Mouse (Mus musculus): ENCODE data around the gene Ccnc. TPM values are rescaled to one million over a fixed set of nuclear protein-coding genes. Genes with fewer than 3 reads are reported as not detected.

Ccnc gene
- polyA plus RNA-seq, 1 experiment from 2014 or later: 65.7 TPM

- H3K27ac ChIP-seq: no peak overlapping the region
- H3K4me1 ChIP-seq (replicated peaks): peaks cover 10% of the 10 kb centered on the region; the same call in 1 of the 2 replicates
- no peaks in the 10 kb centered on the region for H3K27me3 ChIP-seq
- ATAC-seq: no peak
- no peaks in the 10 kb centered on the region for H3K9me3 ChIP-seq
- no peak overlapping the region for H3K4me3 ChIP-seq (replicated peaks)
- H3K9ac ChIP-seq (replicated peaks): no peak overlapping the region
- H3K36me3 ChIP-seq: peaks cover 51% of the 10 kb centered on the region
- H3K4me2 ChIP-seq (replicated peaks): no peak overlapping the region
- WGBS: 95% methylated on average over 12 of the region's 12 CpGs
These were observed 53.6 kb downstream of the Ccnc start for GRCm38 (mm10) chr4:21780816-21781726.

GRCm38 (mm10) chr4:21786268-21786667 is 58.8 kb downstream of the Ccnc start:
- no peaks in the 10 kb centered on the region for H3K9me3 ChIP-seq
- no peak overlapping the region for H3K27ac ChIP-seq
- H3K27me3 ChIP-seq: no peaks in the 10 kb centered on the region
- ATAC-seq: no peak
- 96% methylated on average over 12 of the region's 12 CpGs for WGBS
- H3K4me1 ChIP-seq (replicated peaks): no peaks in the 10 kb centered on the region
- H3K9ac ChIP-seq (replicated peaks): no peak overlapping the region
- peaks cover 63% of the 10 kb centered on the region for H3K36me3 ChIP-seq
- no peak overlapping the region for H3K4me3 ChIP-seq (replicated peaks)
- H3K4me2 ChIP-seq (replicated peaks): no peak overlapping the region

- ATAC-seq: no peak
- WGBS: 81% methylated on average over 6 of the region's 6 CpGs
- no peak overlapping the region for H3K9ac ChIP-seq (replicated peaks)
These were observed 61.4 kb downstream of the Ccnc start for GRCm38 (mm10) chr4:21788903-21789302.

GRCm38 (mm10) chr4:21789836-21790235 is 62.3 kb downstream of the Ccnc start:
- H3K4me1 ChIP-seq (replicated peaks): no peaks in the 10 kb centered on the region
- no peak for ATAC-seq
- no peaks in the 10 kb centered on the region for H3K27me3 ChIP-seq
- H3K9ac ChIP-seq (replicated peaks): no peak overlapping the region
- peaks cover 42% of the 10 kb centered on the region for H3K36me3 ChIP-seq
- WGBS: 93% methylated on average over 4 of the region's 4 CpGs
- H3K4me2 ChIP-seq (replicated peaks): no peak overlapping the region
- no peaks in the 10 kb centered on the region for H3K9me3 ChIP-seq
- no peak overlapping the region for H3K4me3 ChIP-seq (replicated peaks)
- H3K27ac ChIP-seq: no peak overlapping the region

More at GRCm38 (mm10) chr4:21788903-21789302, 61.4 kb downstream of the Ccnc start:
- Histone ChIP-seq H3K36me3 (peaks cover 51% of the 10 kb centered on the region), H3K4me1 (replicated peaks) (no peaks in the 10 kb centered on the region), H3K9me3 (no peaks in the 10 kb centered on the region), H3K4me3 (replicated peaks) (no peak overlapping the region), H3K27me3 (no peaks in the 10 kb centered on the region), H3K4me2 (replicated peaks) (no peak overlapping the region), H3K27ac (no peak overlapping the region)

- no peak overlapping the region for H3K27ac ChIP-seq
- H3K9ac ChIP-seq (replicated peaks): no peak overlapping the region
- WGBS: 67% methylated on average over 3 of the region's 3 CpGs
These were observed 66.1 kb downstream of the Ccnc start for GRCm38 (mm10) chr4:21793631-21794030.

GRCm38 (mm10) chr4:21801013-21801412 is 73.5 kb downstream of the Ccnc start:
- Histone ChIP-seq H3K27ac (no peak overlapping the region), H3K4me1 (replicated peaks) (no peaks in the 10 kb centered on the region), H3K27me3 (no peaks in the 10 kb centered on the region), H3K36me3 (peaks cover 57% of the 10 kb centered on the region), H3K4me3 (replicated peaks) (no peak overlapping the region), H3K4me2 (replicated peaks) (no peak overlapping the region), H3K9me3 (no peaks in the 10 kb centered on the region), H3K9ac (replicated peaks) (no peak overlapping the region)
- ATAC-seq: no peak
- 91% methylated on average over 1 of the region's 1 CpGs for WGBS

More at GRCm38 (mm10) chr4:21793631-21794030, 66.1 kb downstream of the Ccnc start:
- Histone ChIP-seq H3K27me3 (no peaks in the 10 kb centered on the region), H3K4me1 (replicated peaks) (no peaks in the 10 kb centered on the region), H3K4me3 (replicated peaks) (no peak overlapping the region), H3K9me3 (no peaks in the 10 kb centered on the region), H3K36me3 (peaks cover 29% of the 10 kb centered on the region), H3K4me2 (replicated peaks) (no peak overlapping the region)
- ATAC-seq: no peak

GRCm38 (mm10) chr4:21801620-21802019 is 74.1 kb downstream of the Ccnc start:
- no peaks in the 10 kb centered on the region for H3K9me3 ChIP-seq
- no peak for ATAC-seq
- no peak overlapping the region for H3K27ac ChIP-seq
- H3K4me3 ChIP-seq (replicated peaks): no peak overlapping the region
- no peak overlapping the region for H3K4me2 ChIP-seq (replicated peaks)
- H3K36me3 ChIP-seq: peaks cover 54% of the 10 kb centered on the region
- no peaks in the 10 kb centered on the region for H3K4me1 ChIP-seq (replicated peaks)
- no peak overlapping the region for H3K9ac ChIP-seq (replicated peaks)
- no peaks in the 10 kb centered on the region for H3K27me3 ChIP-seq
- 93% methylated on average over 2 of the region's 2 CpGs for WGBS

GRCm38 (mm10) chr4:21807204-21807603 is 79.7 kb downstream of the Ccnc start:
- ATAC-seq: no peak
- Histone ChIP-seq H3K4me2 (replicated peaks) (no peak overlapping the region), H3K36me3 (peaks cover 43% of the 10 kb centered on the region), H3K27me3 (no peaks in the 10 kb centered on the region), H3K27ac (no peak overlapping the region), H3K9ac (replicated peaks) (no peak overlapping the region), H3K4me1 (replicated peaks) (no peaks in the 10 kb centered on the region), H3K4me3 (replicated peaks) (no peak overlapping the region), H3K9me3 (no peaks in the 10 kb centered on the region)
- WGBS: 57% methylated on average over 5 of the region's 5 CpGs

Other genes with a start within 250 kb of the Ccnc start
- gene Prdm13, start 41.7 kb upstream of the Ccnc start, polyA plus RNA-seq (2015; fragmentation: Nextera tagmentation; extraction: Ambion mirVana): 0.28 and 0.45 TPM in 2 replicates
- gene Usp45, start 39.5 kb downstream of the Ccnc start, polyA plus RNA-seq (2015; fragmentation: Nextera tagmentation; extraction: Ambion mirVana): 7.5 and 7.8 TPM in 2 replicates
- 28.5 and 30.6 TPM in 2 replicates for gene Tstd3, start 39.5 kb downstream of the Ccnc start, polyA plus RNA-seq (2015; fragmentation: Nextera tagmentation; extraction: Ambion mirVana)
- 216 and 226 TPM in 2 replicates for gene Pnisr, start 119.9 kb downstream of the Ccnc start, polyA plus RNA-seq (2015; fragmentation: Nextera tagmentation; extraction: Ambion mirVana)
- gene Coq3, start 152.0 kb downstream of the Ccnc start, polyA plus RNA-seq (2015; fragmentation: Nextera tagmentation; extraction: Ambion mirVana): 11.1 and 11.8 TPM in 2 replicates
- gene Faxc, start 203.6 kb downstream of the Ccnc start, polyA plus RNA-seq (2015; fragmentation: Nextera tagmentation; extraction: Ambion mirVana): 19.8 and 21.6 TPM in 2 replicates

All from midbrain, embryonic 13.5 days (tissue).